Mouse (Mus musculus) lung, embryonic 16.5 days (tissue): ENCODE results near the gene Zfp287. TPM values are rescaled to one million over a fixed set of nuclear protein-coding genes. Genes with fewer than 3 reads are reported as not detected.
A peak's percentile ranks its signal among the peaks of the same experiment; 100 is the strongest.

Experiments
- ATAC-seq: fragments of 200-750 bp; cut with Nextera tagmentation; 2 replicates; pipeline ENCODE4 v1.8.0; 2017; ENCODE audit warnings: low read depth, mild to moderate bottlenecking, moderate library complexity
- H3K27ac ChIP-seq: fragments of 300-500 bp; sonication (generic); 2 replicates; pipeline ENCODE4 v1.5.1; 2014; ENCODE audit warnings: mild to moderate bottlenecking, control low read depth, low read length
- H3K27me3 ChIP-seq: fragments of 300-500 bp; sonication (generic); 2 replicates; pipeline ENCODE4 v1.6.1; 2014; ENCODE audit warnings: low read depth, low read length, mixed read lengths; ENCODE audit not compliant: control insufficient read depth, insufficient read depth
- H3K36me3 ChIP-seq: fragments of 300-500 bp; sonication (generic); 2 replicates; pipeline ENCODE4 v1.6.1; 2014; ENCODE audit warnings: low read length; ENCODE audit not compliant: control insufficient read depth, insufficient read depth
- H3K4me1 ChIP-seq: fragments of 300-500 bp; sonication (generic); replicated peaks from 2 replicates; pipeline ENCODE4 v1.6.1; 2014; ENCODE audit warnings: low read length, mixed read lengths; ENCODE audit not compliant: control insufficient read depth, insufficient read depth
- H3K4me2 ChIP-seq: fragments of 300-500 bp; sonication (generic); 2 replicates; pipeline ENCODE4 v1.6.1; 2014; ENCODE audit warnings: low read depth, low read length, control low read depth
- H3K4me3 ChIP-seq: fragments of 300-500 bp; sonication (generic); 2 replicates; pipeline ENCODE4 v1.5.1; 2014; ENCODE audit warnings: mild to moderate bottlenecking, low read length, control low read depth
- H3K9ac ChIP-seq: fragments of 300-500 bp; sonication (generic); 2 replicates; pipeline ENCODE4 v1.6.1; 2014; ENCODE audit warnings: low read length, control low read depth
- H3K9me3 ChIP-seq: fragments of 300-500 bp; sonication (generic); 2 replicates; pipeline ENCODE4 v1.6.1; 2016; ENCODE audit warnings: low read length; ENCODE audit not compliant: control insufficient read depth
- WGBS: fragments of 180-500 bp; shearing (Covaris S2); extraction: QIAGEN DNeasy Blood & Tissue Kit; methylation state at CpG from one replicate; pipeline ENCODE4 v1.1.7; 2014; 5-methylcytosine and 5-hydroxymethylcytosine counted together
- polyA plus RNA-seq: library from polyadenylated mRNA; unstranded; fragments of >200 nt; fragmentation: Nextera tagmentation; extraction: Ambion mirVana; gene quantifications from 2 replicates; pipeline ENCODE4 v1.2.1, GENCODE M21; 2015

The Zfp287 gene
- 5.4 and 5.8 TPM in 2 replicates for polyA plus RNA-seq

GRCm38 (mm10) chr11:62731311-62732021 lies at the start of gene Zfp287:
TSS of gene Zfp287 (minus strand) at chr11:62731905.
- WGBS = 2% methylated on average over 47 of the region's 48 CpGs
- ATAC-seq = peak; percentile 98
- no peaks in the 10 kb centered on the region for H3K27me3 ChIP-seq
- peaks cover 2% of the 10 kb centered on the region; the same call in 1 of the 2 replicates for H3K36me3 ChIP-seq
- H3K9ac ChIP-seq = peak within 1 kb of the TSS; percentile 72
- H3K4me3 ChIP-seq = peak within 1 kb of the TSS; percentile 63
- H3K4me1 ChIP-seq = peaks cover 6% of the 10 kb centered on the region; the same call in 1 of the 2 replicates
- no peaks in the 10 kb centered on the region for H3K9me3 ChIP-seq
- H3K27ac ChIP-seq = peak within 1 kb of the TSS; percentile 38
- peak within 1 kb of the TSS; percentile 90 for H3K4me2 ChIP-seq

- H3K27me3 ChIP-seq = no peaks in the 10 kb centered on the region
- peaks cover 38% of the 10 kb centered on the region for H3K9me3 ChIP-seq
- H3K36me3 ChIP-seq = peaks cover 35% of the 10 kb centered on the region
- 94% methylated on average over 7 of the region's 7 CpGs for WGBS
- no peaks in the 10 kb centered on the region for H3K4me1 ChIP-seq
- H3K27ac ChIP-seq = no peak overlapping the region
- H3K4me2 ChIP-seq = no peak overlapping the region
- no peak overlapping the region for H3K4me3 ChIP-seq
- no peak for ATAC-seq
- H3K9ac ChIP-seq = no peak overlapping the region
These were observed 44.8 kb upstream of the Zfp287 start for GRCm38 (mm10) chr11:62776510-62776909.

GRCm38 (mm10) chr11:62760755-62761457 lies 29.2 kb upstream of the Zfp287 start:
- Histone ChIP-seq H3K27me3 (no peaks in the 10 kb centered on the region), H3K36me3 (no peaks in the 10 kb centered on the region), H3K9me3 (no peaks in the 10 kb centered on the region), H3K4me2 (no peak overlapping the region), H3K27ac (no peak overlapping the region), H3K4me1 (peaks cover 4% of the 10 kb centered on the region), H3K9ac (no peak overlapping the region), H3K4me3 (no peak overlapping the region)
- 69% methylated on average over 9 of the region's 9 CpGs for WGBS
- ATAC-seq = no peak

- Histone ChIP-seq H3K9me3 (no peaks in the 10 kb centered on the region), H3K27ac (no peak overlapping the region), H3K4me1 (peaks cover 4% of the 10 kb centered on the region), H3K36me3 (no peaks in the 10 kb centered on the region), H3K27me3 (no peaks in the 10 kb centered on the region), H3K4me3 (no peak overlapping the region), H3K9ac (no peak overlapping the region), H3K4me2 (no peak overlapping the region)
- 94% methylated on average over 11 of the region's 11 CpGs for WGBS
- ATAC-seq = no peak
These were observed 26.8 kb upstream of the Zfp287 start for GRCm38 (mm10) chr11:62758491-62758890.

GRCm38 (mm10) chr11:62757906-62758305 lies 26.2 kb upstream of the Zfp287 start:
- Histone ChIP-seq H3K4me2 (no peak overlapping the region), H3K9ac (no peak overlapping the region), H3K9me3 (no peaks in the 10 kb centered on the region), H3K4me3 (no peak overlapping the region), H3K27ac (no peak overlapping the region), H3K27me3 (no peaks in the 10 kb centered on the region), H3K4me1 (peaks cover 4% of the 10 kb centered on the region), H3K36me3 (no peaks in the 10 kb centered on the region)
- 76% methylated on average over 6 of the region's 6 CpGs for WGBS
- no peak for ATAC-seq

- Histone ChIP-seq H3K9ac (peak overlapping the region; percentile 17; the same call in 1 of the 2 replicates), H3K4me3 (peak overlapping the region; percentile 22), H3K27ac (no peak overlapping the region), H3K9me3 (no peaks in the 10 kb centered on the region), H3K36me3 (no peaks in the 10 kb centered on the region), H3K4me2 (peak overlapping the region; percentile 54), H3K4me1 (peaks cover 3% of the 10 kb centered on the region), H3K27me3 (no peaks in the 10 kb centered on the region)
- 3% methylated on average over 7 of the region's 7 CpGs for WGBS
- no peak; the same call in 1 of the 2 replicates for ATAC-seq
These were observed 25.4 kb upstream of the Zfp287 start for GRCm38 (mm10) chr11:62757143-62757507.

GRCm38 (mm10) chr11:62756456-62757142 lies 24.9 kb upstream of the Zfp287 start:
- H3K36me3 ChIP-seq = no peaks in the 10 kb centered on the region
- H3K9me3 ChIP-seq = no peaks in the 10 kb centered on the region
- H3K27me3 ChIP-seq = no peaks in the 10 kb centered on the region
- peak overlapping the region; percentile 54 for H3K4me2 ChIP-seq
- H3K4me1 ChIP-seq = no peaks in the 10 kb centered on the region
- 6% methylated on average over 36 of the region's 36 CpGs for WGBS
- 0 out of 2 replicates have a peak overlapping the region, but pooled peaks have one; percentile 17 for H3K9ac ChIP-seq
- H3K4me3 ChIP-seq = peak overlapping the region; percentile 22
- no peak overlapping the region for H3K27ac ChIP-seq
- ATAC-seq = peak; percentile 100

GRCm38 (mm10) chr11:62752780-62753179 lies 21.1 kb upstream of the Zfp287 start, which contains the start of gene Gm10428:
TSS of gene Gm10428 (plus strand) at chr11:62753100.
- H3K4me2 ChIP-seq = no peak within 1 kb of the TSS
- no peaks in the 10 kb centered on the region for H3K9me3 ChIP-seq
- H3K36me3 ChIP-seq = no peaks in the 10 kb centered on the region
- H3K9ac ChIP-seq = no peak within 1 kb of the TSS
- no peak for ATAC-seq
- no peaks in the 10 kb centered on the region for H3K27me3 ChIP-seq
- no peak within 1 kb of the TSS for H3K4me3 ChIP-seq
- H3K4me1 ChIP-seq = no peaks in the 10 kb centered on the region
- 89% methylated on average over 8 of the region's 8 CpGs for WGBS
- no peak within 1 kb of the TSS for H3K27ac ChIP-seq

GRCm38 (mm10) chr11:62752191-62752590 lies 20.5 kb upstream of the Zfp287 start:
- Histone ChIP-seq H3K9me3 (no peaks in the 10 kb centered on the region), H3K27me3 (peaks cover 2% of the 10 kb centered on the region; the same call in 1 of the 2 replicates), H3K27ac (no peak overlapping the region), H3K36me3 (no peaks in the 10 kb centered on the region), H3K9ac (no peak overlapping the region), H3K4me1 (no peaks in the 10 kb centered on the region), H3K4me2 (no peak overlapping the region), H3K4me3 (no peak overlapping the region)
- no peak for ATAC-seq
- 45% methylated on average over 11 of the region's 11 CpGs for WGBS
